Mouse (Mus musculus): Measurements from ENCODE around the gene Ndufaf7. TPM values are rescaled to one million over a fixed set of nuclear protein-coding genes. Genes with fewer than 3 reads are reported as not detected.

The Ndufaf7 gene
- total RNA-seq (2023) = 16.1 to 24.2 TPM (median 20.0 TPM) in 4 replicates

DNA sequence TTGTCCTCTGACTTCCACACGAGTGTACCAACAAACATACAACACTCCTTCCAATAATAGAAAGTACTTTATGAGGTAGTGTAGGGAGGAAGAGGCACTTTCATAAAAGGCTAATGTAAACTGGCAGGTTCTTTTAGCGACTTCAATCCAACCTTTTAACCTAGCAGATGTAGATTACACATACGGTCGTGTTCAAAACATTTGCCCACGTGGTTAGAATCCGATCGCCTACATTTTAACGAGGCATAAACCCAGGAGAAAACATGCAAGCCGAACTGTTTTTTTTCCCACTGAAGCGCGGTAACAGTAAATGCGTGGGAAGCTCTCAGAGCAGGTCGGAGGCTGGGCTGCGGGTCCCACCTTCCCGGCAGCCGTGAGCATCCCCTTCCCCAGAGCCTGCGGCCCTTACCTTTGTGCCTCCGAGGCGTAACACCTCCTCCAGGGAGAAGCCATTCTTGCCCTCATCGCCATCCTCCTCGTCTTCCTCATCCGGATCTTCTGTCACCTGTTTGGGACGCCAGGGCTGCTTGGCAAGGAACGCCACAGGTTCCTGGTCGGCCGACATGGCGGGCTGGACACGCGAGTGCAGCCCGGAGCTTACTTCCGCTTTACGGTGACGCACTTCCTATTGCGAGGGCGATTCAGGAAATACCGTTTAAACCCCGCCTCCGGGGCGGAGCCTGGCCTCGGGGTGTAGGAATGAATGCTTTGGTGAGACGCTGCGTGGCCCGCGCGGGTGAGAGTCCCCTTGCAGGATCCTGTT is at the start of gene Ndufaf7, which contains the start of gene Cebpz:
Gene Ndufaf7 (plus strand): TSS at position 671 of the 763 bp plus-strand sequence.
Gene Cebpz (minus strand): TSS at position 601 of the 763 bp plus-strand sequence.

DNA sequence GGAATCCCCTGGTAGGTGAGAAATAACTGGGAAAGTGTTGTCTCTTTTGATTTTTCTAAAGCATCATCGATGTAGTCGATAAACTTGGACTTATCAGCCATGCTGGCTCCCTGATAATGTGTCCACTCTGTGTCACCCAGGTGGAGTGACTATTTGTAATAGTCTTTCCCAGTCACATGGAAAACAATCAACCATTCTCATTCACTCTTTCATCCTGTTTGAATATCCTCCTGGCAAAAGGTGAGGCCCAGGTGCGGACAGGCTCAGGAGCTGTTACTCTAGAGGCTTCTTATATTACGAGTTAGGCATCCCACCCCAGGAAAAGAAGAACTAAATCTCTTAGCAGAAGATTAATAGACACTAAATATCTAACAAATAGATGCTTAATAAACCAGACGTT is 30.0 kb upstream of the Ndufaf7 start, which contains the start of gene Sult6b1:
Gene Sult6b1 (minus strand): TSS at position 101 of the 400 bp plus-strand sequence.

DNA sequence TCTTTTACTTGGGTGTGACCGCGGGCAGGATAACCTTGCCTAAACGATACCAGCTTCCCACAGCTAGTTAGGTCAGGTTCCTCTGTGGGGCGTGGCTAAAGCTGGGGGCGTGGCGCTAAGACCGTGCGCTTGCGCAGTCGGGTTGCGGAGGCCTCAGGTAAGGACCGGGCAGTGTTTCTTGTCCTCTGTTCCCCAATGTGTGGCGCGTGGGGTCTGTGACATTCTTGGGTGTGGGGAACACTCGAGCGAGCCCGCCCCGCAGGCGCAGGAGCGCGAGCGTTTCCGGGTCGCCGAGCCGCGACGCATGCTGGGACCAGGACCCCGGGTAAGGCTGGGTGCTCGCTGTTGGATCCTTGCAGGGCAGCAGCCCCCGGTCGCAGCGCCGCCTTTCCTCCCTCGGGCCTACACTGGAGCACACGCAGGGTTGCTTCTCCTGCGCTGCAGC is 20.5 kb upstream of the Ndufaf7 start, which contains the start of gene Cebpzos:
Gene Cebpzos (plus strand): TSS at position 132 of the 445 bp plus-strand sequence.

Other genes with a start within 250 kb of the Ndufaf7 start
- gene Strn, start 199.9 kb upstream of the Ndufaf7 start, total RNA-seq (2023) = 27.8 to 33.9 TPM (median 31.3 TPM) in 4 replicates
- 32.0 to 32.5 TPM (median 32.2 TPM) in 4 replicates for gene Heatr5b, start 101.8 kb upstream of the Ndufaf7 start, total RNA-seq (2023)
- gene Gpatch11, start 101.6 kb upstream of the Ndufaf7 start, total RNA-seq (2023) = 25.7 to 40.6 TPM (median 34.8 TPM) in 4 replicates
- 30.0 to 34.8 TPM (median 33.6 TPM) in 4 replicates for gene Eif2ak2, start 54.6 kb upstream of the Ndufaf7 start, total RNA-seq (2023)
- not detected in 4 replicates for gene Sult6b1, start 30.1 kb upstream of the Ndufaf7 start, total RNA-seq (2023)
- 8.2 to 13.0 TPM (median 10.2 TPM) in 4 replicates for gene Cebpzos, start 20.6 kb upstream of the Ndufaf7 start, total RNA-seq (2023)
- 109 to 119 TPM (median 114 TPM) in 4 replicates for gene Cebpz, start 70 bp upstream of the Ndufaf7 start, total RNA-seq (2023)
- 44.4 to 48.0 TPM (median 45.2 TPM) in 4 replicates for gene Prkd3, start 83.7 kb downstream of the Ndufaf7 start, total RNA-seq (2023)
- not detected in 4 replicates for gene Qpct, start 114.8 kb downstream of the Ndufaf7 start, total RNA-seq (2023)

Data from B cell, adult 62 days (primary cell).